Mouse (Mus musculus): ENCODE measurements around the gene Dcp1b.

DNA sequence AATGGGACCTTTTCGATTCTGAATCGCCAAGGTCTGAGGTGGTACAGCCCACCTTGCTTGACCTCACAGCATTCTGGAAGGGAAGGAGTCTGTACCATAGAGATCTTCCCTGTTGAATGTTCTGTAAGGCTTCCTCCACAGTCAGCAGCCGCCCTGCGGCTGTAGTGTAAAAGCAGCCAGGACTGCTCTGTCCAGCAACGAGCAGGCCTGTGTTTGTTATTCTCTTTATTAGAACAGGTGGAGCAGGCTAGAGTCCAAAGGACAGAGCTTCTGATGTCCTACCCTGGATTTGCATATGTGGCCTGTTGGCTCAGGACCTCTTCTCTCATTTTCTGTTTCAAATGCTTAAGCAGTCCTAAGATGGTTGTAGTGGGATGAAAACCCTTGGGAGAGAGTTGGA, 25.3 kb downstream of the Dcp1b start:
- TF ChIP-seq CHD2 (IDR thresholded peaks at IDR 0.05; ENCODE audit: low read depth, low read length), result no peak
- no peak for TF ChIP-seq HCFC1 (IDR thresholded peaks at IDR 0.05; ENCODE audit: borderline replicate concordance, insufficient read depth, low read length)
- TF ChIP-seq MAFK (IDR thresholded peaks at IDR 0.05; ENCODE audit: insufficient read depth, low read depth, low read length), result no peak
- no peak for TF ChIP-seq ZNF384 (IDR thresholded peaks at IDR 0.05; ENCODE audit: low read depth, low read length)
- TF ChIP-seq ZC3H11A (IDR thresholded peaks at IDR 0.05; ENCODE audit: borderline replicate concordance, low read depth, low read length), result no peak
